Mouse (Mus musculus) spleen, postnatal 4 days (tissue): Measurements from ENCODE around the gene Kif2b.

Experiments
- DNase-seq, 2 experiments: peaks; one replicate each; pipeline ENCODE4 v3.0.0; 2022; ENCODE audit warnings: low spot score in 2 of 2

Kif2b gene

GRCm38 (mm10) chr11:91577317-91577716 is at the start of gene Kif2b:
Gene Kif2b (minus strand): TSS chr11:91577558.
- no peak for DNase-seq

GRCm38 (mm10) chr11:91593088-91593487 is 15.7 kb upstream of the Kif2b start:
- no peak for DNase-seq

- DNase-seq, result no peak
Observed at GRCm38 (mm10) chr11:91576856-91577255, 502 bp downstream of the Kif2b start.

GRCm38 (mm10) chr11:91575406-91575805 is 2.0 kb downstream of the Kif2b start:
- no peak for DNase-seq

- DNase-seq, result no peak
Observed at GRCm38 (mm10) chr11:91574477-91574876, 2.9 kb downstream of the Kif2b start.

GRCm38 (mm10) chr11:91530737-91531136 is 46.6 kb downstream of the Kif2b start:
- no peak for DNase-seq
